Mouse (Mus musculus): Measurements from ENCODE around the gene Kcna1. TPM values are rescaled to one million over a fixed set of nuclear protein-coding genes. Genes with fewer than 3 reads are reported as not detected.

The Kcna1 gene
- total and polyA plus RNA-seq, 3 experiments, result not detected

DNA sequence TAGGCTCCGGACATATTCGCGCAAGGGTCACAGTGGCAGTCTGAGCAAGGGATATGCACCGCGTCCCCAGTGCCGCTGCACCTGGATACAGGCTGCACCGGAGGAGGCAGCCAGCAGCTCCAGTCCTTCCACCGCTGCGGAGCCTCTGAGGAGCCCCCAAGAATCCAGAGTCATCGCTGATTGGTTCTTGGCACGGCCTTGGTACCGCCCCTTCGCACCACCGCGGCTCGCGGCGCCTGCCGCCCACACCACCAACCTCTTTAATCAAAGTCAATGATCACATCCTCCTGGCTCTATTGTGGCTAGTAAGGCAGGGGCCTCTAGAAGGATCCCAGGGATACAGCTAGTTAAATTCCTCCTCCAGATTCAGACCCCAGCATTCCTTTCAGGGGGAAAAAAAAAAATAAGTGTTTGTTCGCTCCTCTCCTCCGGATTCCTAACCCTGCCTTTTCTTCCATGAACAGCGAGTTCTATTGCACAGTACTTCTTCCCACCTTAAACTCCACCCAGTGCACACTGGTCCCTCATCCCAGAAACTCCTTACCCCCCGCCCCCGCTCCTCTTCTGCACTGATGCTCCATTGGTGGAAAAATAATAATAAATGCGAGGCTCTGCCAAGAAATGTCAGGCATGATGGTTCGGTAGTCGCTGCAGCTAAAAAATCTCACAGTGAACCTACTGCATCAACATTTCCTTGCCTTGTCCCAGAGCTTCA, 383 bp downstream of the Kcna1 start:
- Histone ChIP-seq H3K36me3 (replicated peaks in 1 of 2; ENCODE audit: control insufficient read depth in 1 of 2, insufficient read depth in 1 of 2, low read length in 1 of 2) (no peaks in the 10 kb centered on the region), H3K9ac (ENCODE audit: insufficient read depth, low read depth) (no peak overlapping the region), H3K9me3 (replicated peaks; ENCODE audit: low read length) (no peaks in the 10 kb centered on the region), H3K27ac (ENCODE audit: insufficient read depth, low read depth) (no peak overlapping the region), H3K27me3 (replicated peaks) (peaks cover 89% of the 10 kb centered on the region), H3K79me2 (replicated peaks; ENCODE audit: control insufficient read depth, extremely low read depth, insufficient read depth, poor library complexity, severe bottlenecking) (no peaks in the 10 kb centered on the region), H3K4me3 (replicated peaks in 1 of 3; ENCODE audit: low read depth in 2 of 3, low read length in 2 of 3, poor library complexity in 1 of 3) (no peak overlapping the region), H3K4me2 (ENCODE audit: insufficient read depth, low read depth, poor library complexity, severe bottlenecking) (no peak overlapping the region), H3K4me1 (ENCODE audit: control insufficient read depth in 1 of 2, insufficient read depth in 2 of 2) (no peaks in the 10 kb centered on the region)
- in situ Hi-C loops (cut with MboI; ENCODE audit: low pct_ligation_motif_present, low pct_unique_long_range_greater_than_20kb, low sequenced_read_pairs) (no loop called here), dilution Hi-C loops (cut with MboI; ENCODE audit: extremely low pct_ligation_motif_present, extremely low pct_unique_long_range_greater_than_20kb, low sequenced_read_pairs) (no loop called here)
- DNase-seq (ENCODE audit: extremely low read depth), result no peak
- TF ChIP-seq JUN (IDR thresholded peaks at IDR 0.05; ENCODE audit: insufficient read depth, low read depth, low read length) (no peak), IRF4 (IDR thresholded peaks at IDR 0.05; ENCODE audit: low read depth, low read length) (no peak), ZC3H11A (IDR thresholded peaks at IDR 0.05; ENCODE audit: low read depth, low read length) (no peak), NRF1 (IDR thresholded peaks at IDR 0.05; ENCODE audit: low read depth, low read length) (no peak), CTCF (conservative IDR thresholded peaks at IDR 0.05 in 1 of 2, IDR thresholded peaks at IDR 0.05 in 1 of 2; ENCODE audit: low read depth in 2 of 2, low read length in 2 of 2) (no peak), MYC (IDR thresholded peaks at IDR 0.05; ENCODE audit: low read depth, low read length) (no peak), JUND (conservative IDR thresholded peaks at IDR 0.05; ENCODE audit: low read depth, low read length) (no peak), ZMIZ1 (IDR thresholded peaks at IDR 0.05; ENCODE audit: low read depth, low read length) (no peak), ZKSCAN1 (IDR thresholded peaks at IDR 0.05; ENCODE audit: borderline replicate concordance, low read depth, low read length) (no peak), MXI1 (IDR thresholded peaks at IDR 0.05; ENCODE audit: low read depth, low read length) (no peak), NELFE (IDR thresholded peaks at IDR 0.05; ENCODE audit: low read depth, low read length) (no peak), RAD21 (IDR thresholded peaks at IDR 0.05; ENCODE audit: low read depth, low read length) (no peak), HCFC1 (IDR thresholded peaks at IDR 0.05; ENCODE audit: low read depth, low read length) (no peak), UBTF (IDR thresholded peaks at IDR 0.05; ENCODE audit: low read depth, low read length) (no peak), RCOR1 (conservative IDR thresholded peaks at IDR 0.05; ENCODE audit: low read depth, low read length) (no peak), POLR2A (IDR thresholded peaks at IDR 0.05; ENCODE audit: low read depth, low read length) (no peak)

DNA sequence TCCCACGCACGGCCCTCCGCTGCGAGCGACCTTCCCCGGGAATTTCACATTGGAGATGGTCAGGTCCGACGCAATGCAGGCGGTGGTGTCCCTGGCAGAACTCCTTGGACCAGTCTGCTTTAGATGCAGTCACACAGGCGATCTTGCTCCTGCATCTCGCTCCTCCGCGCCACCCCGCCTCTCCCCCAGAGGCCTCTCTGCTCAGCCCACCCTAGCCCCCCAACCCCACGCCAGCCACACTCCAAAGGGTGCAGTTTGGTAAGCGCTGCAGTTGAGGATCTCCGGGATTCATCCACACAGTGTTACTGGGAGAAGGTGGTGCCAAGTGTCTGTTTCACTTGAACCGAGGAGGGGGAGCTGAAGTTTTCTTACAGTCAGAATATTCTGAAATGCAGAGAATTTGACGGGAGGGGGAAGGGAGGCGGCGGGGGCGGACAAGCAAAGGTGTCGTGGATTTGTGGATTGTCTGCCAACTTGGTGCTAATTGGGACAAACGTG, 1.1 kb downstream of the Kcna1 start:
- no peaks in the 10 kb centered on the region for H3K4me1 ChIP-seq (ENCODE audit: control insufficient read depth in 1 of 2, insufficient read depth in 2 of 2)
- dilution Hi-C loops (cut with MboI; ENCODE audit: extremely low pct_ligation_motif_present, extremely low pct_unique_long_range_greater_than_20kb, low sequenced_read_pairs) (no loop called here), in situ Hi-C loops (cut with MboI; ENCODE audit: low pct_ligation_motif_present, low pct_unique_long_range_greater_than_20kb, low sequenced_read_pairs) (no loop called here)
- no peaks in the 10 kb centered on the region for H3K36me3 ChIP-seq (replicated peaks in 1 of 2; ENCODE audit: control insufficient read depth in 1 of 2, insufficient read depth in 1 of 2, low read length in 1 of 2)
- DNase-seq (ENCODE audit: extremely low read depth), result no peak
- H3K4me3 ChIP-seq (replicated peaks in 1 of 3; ENCODE audit: low read depth in 2 of 3, low read length in 2 of 3, poor library complexity in 1 of 3), result no peak overlapping the region
- H3K27ac ChIP-seq (ENCODE audit: insufficient read depth, low read depth), result no peak overlapping the region
- H3K4me2 ChIP-seq (ENCODE audit: insufficient read depth, low read depth, poor library complexity, severe bottlenecking), result no peak overlapping the region
- peaks cover 88% of the 10 kb centered on the region for H3K27me3 ChIP-seq (replicated peaks)
- H3K9me3 ChIP-seq (replicated peaks; ENCODE audit: low read length), result no peaks in the 10 kb centered on the region
- H3K79me2 ChIP-seq (replicated peaks; ENCODE audit: control insufficient read depth, extremely low read depth, insufficient read depth, poor library complexity, severe bottlenecking), result no peaks in the 10 kb centered on the region
- TF ChIP-seq PAX5 (IDR thresholded peaks at IDR 0.05; ENCODE audit: low read length), result no peak
- no peak for TF ChIP-seq NRF1 (IDR thresholded peaks at IDR 0.05; ENCODE audit: low read depth, low read length)
- no peak for TF ChIP-seq ZMIZ1 (IDR thresholded peaks at IDR 0.05; ENCODE audit: low read depth, low read length)
- no peak for TF ChIP-seq MEF2A (IDR thresholded peaks at IDR 0.05; ENCODE audit: borderline replicate concordance, low read depth, low read length)
- H3K9ac ChIP-seq (ENCODE audit: insufficient read depth, low read depth), result no peak overlapping the region
